Mouse (Mus musculus) liver, postnatal 0 days (tissue): ENCODE measurements around the gene Hmga1. TPM values are rescaled to one million over a fixed set of nuclear protein-coding genes. Genes with fewer than 3 reads are reported as not detected.

Source experiments
- ATAC-seq: fragments of 200-750 bp; cut with Nextera tagmentation; 2 replicates; pipeline ENCODE4 v1.8.0; 2017; ENCODE audit warnings: mild to moderate bottlenecking, moderate library complexity
- DNase-seq: peaks from one replicate; pipeline ENCODE4 v3.0.0-alpha.2; 2016
- H3K27ac ChIP-seq: fragments of 300-500 bp; sonication (generic); 2 replicates; pipeline ENCODE4 v1.5.1; 2014; ENCODE audit warnings: antibody characterized with exemption, moderate library complexity, mild to moderate bottlenecking, low read depth
- H3K27me3 ChIP-seq: fragments of 300-500 bp; sonication (generic); 2 replicates; pipeline ENCODE4 v1.6.1; 2014; ENCODE audit warnings: low read length, control low read depth, mixed read lengths; ENCODE audit not compliant: insufficient read depth
- H3K36me3 ChIP-seq: fragments of 300-500 bp; sonication (generic); replicated peaks from 2 replicates; pipeline ENCODE4 v1.6.1; 2014; ENCODE audit warnings: mild to moderate bottlenecking, control low read depth, low read length, moderate library complexity, mixed read lengths; ENCODE audit not compliant: insufficient read depth
- H3K4me1 ChIP-seq: fragments of 300-500 bp; sonication (generic); 2 replicates; pipeline ENCODE4 v1.6.1; 2014; ENCODE audit warnings: antibody characterized with exemption, mild to moderate bottlenecking, control low read depth; ENCODE audit not compliant: insufficient read depth
- H3K4me2 ChIP-seq: fragments of 300-500 bp; sonication (generic); 2 replicates; pipeline ENCODE4 v1.6.1; 2014; ENCODE audit warnings: low read depth, mild to moderate bottlenecking, low read length, moderate library complexity, mixed read lengths
- H3K4me3 ChIP-seq: fragments of 300-500 bp; sonication (generic); 2 replicates; pipeline ENCODE4 v1.5.1; 2014; ENCODE audit warnings: low read depth, low read length
- H3K9ac ChIP-seq: fragments of 300-500 bp; sonication (generic); replicated peaks from 2 replicates; pipeline ENCODE4 v1.6.1; 2014; ENCODE audit warnings: mild to moderate bottlenecking, moderate library complexity
- H3K9me3 ChIP-seq: fragments of 300-500 bp; sonication (generic); 2 replicates; pipeline ENCODE4 v1.6.1; 2016; ENCODE audit warnings: mild to moderate bottlenecking, control low read depth, low read length, mixed read lengths
- CTCF ChIP-seq: sonication (generic); IDR thresholded peaks from 2 replicates; pipeline ENCODE4 v1.5.1; 2016; ENCODE audit warnings: antibody characterized with exemption, low read depth
- EP300 ChIP-seq: IDR thresholded peaks from 2 replicates; pipeline ENCODE4 v1.6.1; 2016; ENCODE audit warnings: antibody characterized with exemption, low read depth, mild to moderate bottlenecking
- WGBS: fragments of 180-500 bp; shearing (Covaris S2); extraction: QIAGEN DNeasy Blood & Tissue Kit; methylation state at CpG from one replicate; pipeline ENCODE4 v1.1.7; 2014; ENCODE audit not compliant: insufficient replicate concordance; 5-methylcytosine and 5-hydroxymethylcytosine counted together
- polyA plus RNA-seq: library from polyadenylated mRNA; unstranded; fragments of >200 nt; fragmentation: Nextera tagmentation; extraction: Ambion mirVana; gene quantifications from 2 replicates; pipeline ENCODE4 v1.2.1, GENCODE M21; 2015

The Hmga1 gene
- polyA plus RNA-seq, 1 experiment from 2014 or later, result 64.0 TPM

GRCm38 (mm10) chr17:27600869-27601268 is 44.6 kb downstream of the Hmga1 start:
- Histone ChIP-seq H3K4me1 (peaks cover 13% of the 10 kb centered on the region), H3K36me3 (peaks cover 12% of the 10 kb centered on the region), H3K4me2 (no peak overlapping the region), H3K4me3 (no peak overlapping the region), H3K27me3 (no peaks in the 10 kb centered on the region), H3K9me3 (no peaks in the 10 kb centered on the region), H3K27ac (no peak overlapping the region), H3K9ac (no peak overlapping the region)
- TF ChIP-seq EP300, result no peak
- TF ChIP-seq CTCF, result no peak
- DNase-seq, result no peak
- 67% methylated on average over 5 of the region's 5 CpGs for WGBS
- ATAC-seq, result no peak

DNA sequence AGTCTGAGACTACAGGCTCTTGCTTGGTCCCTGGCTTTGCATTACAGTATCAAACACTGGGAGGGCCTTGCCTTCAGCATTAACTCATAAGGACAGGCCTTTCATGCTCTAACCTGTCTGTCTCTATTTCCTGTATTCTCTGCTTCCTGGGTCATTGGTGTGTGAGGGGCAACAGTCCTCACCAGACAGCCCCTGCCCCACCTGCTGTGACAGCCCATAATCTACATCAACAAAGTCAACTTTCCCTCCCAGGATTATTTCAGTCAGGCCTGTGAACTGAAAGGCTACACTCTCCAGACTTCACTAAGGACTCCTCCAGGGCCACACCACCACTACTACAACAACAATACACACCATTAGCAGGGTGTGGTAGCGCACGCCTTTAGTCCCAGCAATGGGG is 46.7 kb downstream of the Hmga1 start:
- H3K27ac ChIP-seq, result peak overlapping the region; percentile 44; the same call in 1 of the 2 replicates
- H3K4me1 ChIP-seq, result peaks cover 13% of the 10 kb centered on the region
- H3K9me3 ChIP-seq, result no peaks in the 10 kb centered on the region
- ATAC-seq (no peak), DNase-seq (no peak)
- no peaks in the 10 kb centered on the region for H3K27me3 ChIP-seq
- H3K4me3 ChIP-seq, result no peak overlapping the region
- H3K4me2 ChIP-seq, result no peak overlapping the region
- no peak overlapping the region for H3K9ac ChIP-seq
- no peak for TF ChIP-seq CTCF
- no peak for TF ChIP-seq EP300
- 84% methylated on average over 2 of the region's 2 CpGs for WGBS
- peaks cover 2% of the 10 kb centered on the region for H3K36me3 ChIP-seq

- Histone ChIP-seq H3K36me3 (peaks cover 2% of the 10 kb centered on the region), H3K27ac (peak overlapping the region; percentile 44), H3K27me3 (no peaks in the 10 kb centered on the region), H3K4me3 (no peak overlapping the region), H3K9me3 (no peaks in the 10 kb centered on the region), H3K9ac (peak overlapping the region; percentile 21; the same call in 1 of the 2 replicates), H3K4me2 (peak overlapping the region; percentile 13; the same call in 1 of the 2 replicates), H3K4me1 (peaks cover 13% of the 10 kb centered on the region)
- TF ChIP-seq EP300, result peak; percentile 75
- no peak for TF ChIP-seq CTCF
- DNase-seq (peak; percentile 51), ATAC-seq (peak; percentile 92)
- 46% methylated on average over 21 of the region's 21 CpGs for WGBS
Observed at GRCm38 (mm10) chr17:27603522-27604234, 47.4 kb downstream of the Hmga1 start.

- Histone ChIP-seq H3K36me3 (peaks cover 2% of the 10 kb centered on the region), H3K4me3 (no peak overlapping the region), H3K4me2 (no peak overlapping the region), H3K9ac (no peak overlapping the region), H3K4me1 (peaks cover 20% of the 10 kb centered on the region), H3K27me3 (no peaks in the 10 kb centered on the region), H3K27ac (no peak overlapping the region), H3K9me3 (no peaks in the 10 kb centered on the region)
- 82% methylated on average over 7 of the region's 7 CpGs for WGBS
- ATAC-seq (no peak), DNase-seq (no peak)
- TF ChIP-seq EP300, result no peak
- TF ChIP-seq CTCF, result no peak
Observed at GRCm38 (mm10) chr17:27609576-27609975, 53.3 kb downstream of the Hmga1 start.

DNA sequence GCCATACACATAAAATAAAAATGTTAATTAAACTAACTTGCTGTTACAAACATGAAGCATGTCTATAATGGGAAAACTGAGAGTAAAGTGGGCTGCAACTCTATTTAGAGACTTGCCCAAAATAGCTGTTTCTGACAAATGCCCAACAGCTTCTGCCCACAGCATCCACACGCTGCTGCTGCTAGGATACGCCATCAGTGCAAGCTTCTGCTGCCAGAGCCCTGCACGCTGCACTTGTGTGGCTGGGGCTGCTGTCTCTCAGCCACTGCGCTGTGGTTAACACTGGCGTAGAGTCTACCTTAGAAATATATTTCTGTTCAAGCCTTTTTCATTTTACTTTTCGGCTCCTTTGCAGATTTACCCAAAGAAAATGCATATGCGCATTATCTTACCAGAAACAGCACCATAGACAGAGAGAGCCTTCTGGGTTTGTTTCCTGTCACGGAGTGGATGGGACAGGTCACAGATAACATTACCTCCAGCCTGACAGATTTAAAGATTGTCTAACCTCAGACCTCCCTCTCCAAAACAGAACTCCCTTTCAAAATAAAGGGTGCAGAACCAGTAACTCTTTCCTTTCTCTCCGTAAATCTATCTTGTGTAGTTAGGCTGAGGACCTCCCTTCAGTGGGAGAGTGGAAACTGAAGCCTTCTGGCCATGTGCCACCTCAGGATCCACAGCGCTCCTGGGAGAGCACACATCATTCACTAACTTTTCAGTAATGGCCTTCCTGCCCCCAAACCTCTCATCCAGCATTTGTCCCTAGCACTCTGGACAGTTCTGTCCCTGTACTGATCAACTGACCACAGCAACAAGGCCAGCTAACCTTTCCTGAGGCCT is 54.6 kb downstream of the Hmga1 start:
- ATAC-seq, result no peak
- 50% methylated on average over 10 of the region's 10 CpGs for WGBS
- Histone ChIP-seq H3K27ac (no peak overlapping the region), H3K27me3 (no peaks in the 10 kb centered on the region), H3K9ac (no peak overlapping the region), H3K36me3 (peaks cover 2% of the 10 kb centered on the region), H3K4me2 (no peak overlapping the region), H3K9me3 (no peaks in the 10 kb centered on the region), H3K4me3 (no peak overlapping the region), H3K4me1 (peaks cover 20% of the 10 kb centered on the region)
- DNase-seq, result no peak
- TF ChIP-seq EP300, result no peak
- no peak for TF ChIP-seq CTCF

DNA sequence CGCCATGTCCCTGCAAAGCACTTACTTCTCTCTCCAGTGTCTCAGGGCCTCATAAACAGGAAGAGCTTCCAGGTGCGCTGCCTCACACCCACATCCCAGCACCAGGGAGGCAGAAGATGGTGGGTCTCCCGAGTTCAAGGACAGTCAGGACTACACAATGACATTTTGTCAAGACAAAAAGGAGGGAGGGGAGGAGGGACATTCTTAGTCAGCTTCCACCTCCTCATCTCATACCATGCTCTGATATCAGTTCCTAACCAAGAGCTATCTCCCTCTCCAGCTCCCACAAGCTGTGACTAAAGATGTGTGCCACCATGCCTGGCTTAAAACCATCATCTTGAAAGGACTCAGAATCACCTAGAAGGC is 55.2 kb downstream of the Hmga1 start:
- Histone ChIP-seq H3K27me3 (no peaks in the 10 kb centered on the region), H3K4me2 (no peak overlapping the region), H3K27ac (no peak overlapping the region)

More for the DNA sequence above, 55.2 kb downstream of the Hmga1 start:
- no peaks in the 10 kb centered on the region for H3K9me3 ChIP-seq
- no peak overlapping the region for H3K9ac ChIP-seq
- H3K4me3 ChIP-seq, result no peak overlapping the region
- TF ChIP-seq CTCF, result no peak
- no peak for TF ChIP-seq EP300
- peaks cover 20% of the 10 kb centered on the region for H3K4me1 ChIP-seq
- ATAC-seq (peak; percentile 60; the same call in 1 of the 2 replicates), DNase-seq (no peak)
- H3K36me3 ChIP-seq, result no peaks in the 10 kb centered on the region; the same call in 1 of the 2 replicates
- 38% methylated on average over 3 of the region's 3 CpGs for WGBS
